Mouse (Mus musculus) layer of hippocampus, postnatal 36 days (tissue): ENCODE results near the gene Akip1. TPM values are rescaled to one million over a fixed set of nuclear protein-coding genes. Genes with fewer than 3 reads are reported as not detected.
A peak's percentile ranks its signal among the peaks of the same experiment; 100 is the strongest.

ENCODE experiments used
- DNase-seq, 2 experiments: peaks; one replicate each; pipeline ENCODE4 v3.0.0; 2022
- total RNA-seq, 2 experiments: library from RNA; stranded (reverse); gene quantifications; 2 replicates each; pipeline ENCODE4 v1.2.3; 2021

The Akip1 gene
- total RNA-seq, 2 experiments from 2014 or later = 5.6 to 5.9 TPM

DNA sequence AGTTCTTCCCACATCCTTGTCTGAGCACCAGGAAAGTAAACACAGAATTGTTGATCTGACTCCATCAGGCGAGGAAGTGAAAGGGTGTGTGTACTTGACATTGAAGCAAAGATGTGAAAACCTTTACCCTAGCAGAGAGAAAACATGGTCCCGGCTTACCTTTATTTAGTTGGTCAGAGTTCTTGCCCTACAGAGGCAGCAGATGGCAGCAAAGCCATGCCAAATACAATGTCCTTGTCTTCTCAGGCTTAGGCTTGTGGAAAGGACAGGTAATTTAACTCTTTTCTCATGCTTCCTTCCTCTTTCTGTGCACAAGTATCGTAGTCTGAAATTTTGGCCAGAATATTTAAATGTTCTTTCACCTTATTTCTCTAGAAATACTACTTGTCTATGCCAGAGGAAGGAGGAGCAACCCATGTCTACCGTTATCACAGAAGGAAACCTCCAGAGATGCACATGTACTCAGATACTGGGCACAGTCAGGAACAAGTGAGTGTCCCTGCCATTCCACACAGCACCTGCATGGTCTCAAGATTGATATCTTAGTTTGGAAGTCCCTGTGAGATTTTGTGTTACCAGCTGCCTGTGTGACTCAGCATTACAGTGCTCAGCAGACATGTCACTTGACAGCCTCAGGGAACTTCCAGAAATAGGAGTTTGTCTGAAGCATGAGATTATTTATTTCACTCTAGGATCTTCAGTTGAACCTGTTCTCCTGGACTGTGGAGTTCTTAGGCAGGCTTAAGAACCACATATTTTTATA lies 3.7 kb downstream of the Akip1 start:
- DNase-seq = no peak

GRCm38 (mm10) chr7:109708961-109709382 lies 5.5 kb downstream of the Akip1 start:
- DNase-seq = no peak

DNA sequence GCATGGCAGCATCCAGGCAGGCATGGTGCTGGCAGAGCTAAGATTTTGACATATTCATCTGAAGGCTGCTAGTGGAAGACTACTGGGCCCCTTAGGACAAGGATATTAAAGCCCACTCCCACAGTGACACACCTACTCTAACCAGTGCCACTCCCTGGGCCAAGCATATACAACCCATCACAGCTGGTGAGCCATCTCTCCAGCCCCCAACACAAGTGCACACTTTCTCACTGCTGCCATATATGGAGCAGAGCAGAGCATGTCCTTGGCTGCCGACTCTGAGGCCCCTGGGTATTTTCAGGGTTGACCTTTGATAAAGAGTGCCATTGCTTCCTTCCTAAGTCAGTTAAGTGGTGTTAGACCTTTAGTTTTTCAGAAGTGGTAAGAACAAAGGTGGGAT lies 6.6 kb downstream of the Akip1 start:
- no peak for DNase-seq

DNA sequence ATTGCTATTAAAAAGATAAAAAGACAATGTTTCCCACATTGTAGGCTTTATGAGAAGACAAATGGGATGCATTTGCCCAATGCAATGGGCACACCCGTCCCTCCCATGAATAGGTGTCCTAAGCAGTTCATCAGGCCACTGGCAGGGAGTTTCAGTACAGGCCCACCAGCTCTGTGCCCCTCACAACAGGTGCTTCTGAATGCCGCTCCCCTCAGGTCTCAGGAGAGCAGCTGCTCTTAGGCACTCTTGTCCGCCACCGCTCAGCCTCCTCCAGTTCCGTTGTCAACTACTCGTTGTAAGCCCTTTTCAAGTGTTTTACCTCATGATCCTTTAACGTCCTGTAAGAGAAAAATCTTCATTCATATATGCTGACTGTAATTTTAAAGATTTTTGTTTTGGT lies 8.7 kb downstream of the Akip1 start:
- no peak for DNase-seq

GRCm38 (mm10) chr7:109713434-109713982 lies 10.0 kb downstream of the Akip1 start:
- no peak for DNase-seq

- no peak for DNase-seq
Observed at GRCm38 (mm10) chr7:109719286-109719685, 15.8 kb downstream of the Akip1 start.

GRCm38 (mm10) chr7:109722618-109723017 lies 19.1 kb downstream of the Akip1 start:
- no peak for DNase-seq

- no peak for DNase-seq
Observed at GRCm38 (mm10) chr7:109723114-109723513, 19.6 kb downstream of the Akip1 start.

- DNase-seq = no peak
Observed at GRCm38 (mm10) chr7:109723697-109724096, 20.2 kb downstream of the Akip1 start, which contains the start of gene BC051019. Gene BC051019 (minus strand): TSS chr7:109723850.

- no peak for DNase-seq
Observed at GRCm38 (mm10) chr7:109731626-109732025, 28.1 kb downstream of the Akip1 start, which contains the start of gene Ascl3. Gene Ascl3 (minus strand): TSS chr7:109731726.

- no peak for DNase-seq
Observed at GRCm38 (mm10) chr7:109734806-109735205, 31.3 kb downstream of the Akip1 start.

- DNase-seq = no peak
Observed at GRCm38 (mm10) chr7:109739822-109740370, 36.4 kb downstream of the Akip1 start.

GRCm38 (mm10) chr7:109741060-109741459 lies 37.6 kb downstream of the Akip1 start:
- DNase-seq = no peak

DNA sequence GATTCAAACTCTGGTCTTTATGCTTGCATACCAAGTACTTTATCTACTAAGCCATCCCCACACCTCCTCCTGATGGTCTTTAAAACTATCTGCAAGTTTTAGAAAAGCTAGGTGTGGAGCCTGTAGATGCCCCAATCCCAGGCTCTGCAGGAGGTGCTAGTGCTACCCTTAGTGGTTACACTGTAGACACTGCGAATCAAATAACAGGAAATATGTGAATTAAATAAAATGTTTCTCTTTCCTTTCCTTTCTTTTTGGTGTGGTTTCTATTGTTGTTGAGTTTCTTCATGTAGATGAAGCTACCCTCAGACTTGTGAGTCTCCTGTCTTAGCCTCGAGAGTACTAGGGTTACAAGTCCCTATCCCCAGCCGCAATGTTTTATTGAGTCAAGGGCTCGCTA lies 38.2 kb downstream of the Akip1 start:
- DNase-seq = no peak

DNA sequence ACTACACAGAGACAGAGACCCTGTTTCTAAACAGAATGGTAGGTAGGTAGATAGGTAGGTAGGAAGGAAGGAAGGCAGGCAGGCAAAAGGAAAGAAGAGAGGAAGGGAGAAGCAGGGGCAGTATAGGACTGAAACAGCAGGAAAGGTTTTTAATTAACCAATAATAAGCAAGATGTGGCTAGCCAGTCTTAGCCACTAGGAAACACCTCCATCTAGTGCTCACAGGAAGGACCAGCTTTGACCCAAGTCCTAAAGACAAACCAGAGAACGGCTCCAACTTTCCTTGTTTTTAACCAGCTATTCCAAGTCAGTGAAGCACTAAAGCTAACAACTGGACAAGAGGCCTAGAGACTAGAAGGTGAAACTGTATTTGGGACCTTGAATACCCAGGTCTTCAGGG lies 44.3 kb downstream of the Akip1 start:
- DNase-seq = no peak

DNA sequence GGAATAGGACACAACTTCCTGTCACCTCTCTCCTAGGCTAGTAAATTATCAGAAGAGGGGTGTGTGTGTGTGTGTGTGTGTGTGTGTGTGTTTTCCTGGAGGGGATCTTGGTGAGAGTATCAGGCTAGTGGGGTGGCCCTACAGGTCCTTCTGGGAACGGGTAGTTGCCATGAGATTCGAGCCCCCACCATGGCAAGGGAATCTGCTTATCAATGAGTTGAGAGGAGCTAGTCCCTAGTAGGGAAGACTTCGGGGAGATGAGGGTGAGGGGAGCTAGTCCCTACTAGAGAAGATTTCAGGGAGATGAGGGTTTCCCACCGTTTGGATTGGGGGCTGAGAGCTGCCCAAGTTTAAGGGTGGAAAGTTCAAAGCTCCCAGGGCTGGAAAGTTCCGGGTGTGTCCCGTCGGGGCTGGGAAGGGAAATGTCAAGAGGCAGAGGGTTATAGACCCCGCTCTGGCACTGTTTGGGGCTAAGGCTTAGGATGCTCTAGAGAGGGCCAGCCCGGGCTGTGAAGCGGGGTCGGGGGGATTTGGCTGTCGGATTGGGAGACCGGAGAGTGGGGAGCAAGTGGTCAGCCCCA lies 48.0 kb downstream of the Akip1 start:
- DNase-seq = no peak

- peak; percentile 82 to 84 for DNase-seq
Observed at GRCm38 (mm10) chr7:109752008-109752925, 48.8 kb downstream of the Akip1 start, which contains the start of gene Tmem9b. Gene Tmem9b (minus strand): TSS chr7:109752875.

DNA sequence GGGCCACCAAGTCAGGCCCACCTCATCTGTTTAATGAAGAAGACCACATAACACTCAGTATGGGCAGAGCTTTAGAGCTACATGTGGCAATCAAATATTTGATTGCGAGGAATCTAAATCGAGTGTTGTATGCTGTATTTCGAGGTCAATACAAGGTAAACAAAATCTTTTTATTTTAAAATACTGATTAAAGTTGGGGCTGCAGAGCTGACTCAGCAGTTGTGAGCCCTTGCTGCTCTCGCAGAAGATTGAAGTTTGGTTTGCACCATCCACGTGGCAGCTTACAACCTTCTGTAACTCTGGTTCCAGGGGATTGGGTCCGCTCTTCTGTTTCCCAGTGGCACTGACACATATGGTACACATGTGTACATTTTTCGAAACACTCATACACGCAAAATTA lies 50.5 kb downstream of the Akip1 start:
- no peak for DNase-seq

DNA sequence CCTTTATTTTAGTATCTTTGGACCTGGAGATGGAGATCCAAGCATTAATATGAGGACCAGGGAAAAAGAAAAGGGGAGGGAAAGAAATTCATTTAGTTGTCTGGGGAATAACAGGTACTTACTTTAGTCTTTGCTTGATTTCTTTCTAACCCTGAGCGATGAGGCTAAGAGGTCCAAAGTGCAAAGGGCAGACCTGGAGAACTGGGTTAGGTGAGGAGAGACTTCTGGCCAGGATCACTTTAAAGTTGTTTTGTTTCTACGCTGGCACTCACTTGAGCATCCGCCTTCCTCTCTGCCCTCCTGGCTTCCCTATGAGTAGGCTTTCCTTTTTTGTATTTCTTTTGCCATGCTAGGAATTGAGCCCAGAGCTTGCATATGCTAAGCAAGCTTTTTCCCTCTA lies 52.8 kb downstream of the Akip1 start:
- DNase-seq = no peak
